Mouse (Mus musculus): ENCODE results near the gene Vsig10l. TPM values are rescaled to one million over a fixed set of nuclear protein-coding genes. Genes with fewer than 3 reads are reported as not detected.

Vsig10l gene
- 2.0 and 2.2 TPM in 2 replicates for polyA plus RNA-seq (2012; rRNA removed)

- 44% methylated on average over 4 of the region's 4 CpGs for WGBS
- DNase-seq (ENCODE audit: low read depth, low spot score): no peak
Measured at GRCm38 (mm10) chr7:43462851-43463250, at the start of gene Vsig10l. Gene Vsig10l (plus strand): TSS chr7:43463151.

- 78% methylated on average over 10 of the region's 10 CpGs for WGBS
- no peak for DNase-seq (ENCODE audit: low read depth, low spot score)
Measured at GRCm38 (mm10) chr7:43417298-43417697, 45.7 kb upstream of the Vsig10l start.

- 23% methylated on average over 11 of the region's 11 CpGs for WGBS
- DNase-seq (ENCODE audit: low read depth, low spot score): peak; percentile 47
Measured at GRCm38 (mm10) chr7:43422995-43423617, 39.8 kb upstream of the Vsig10l start.

GRCm38 (mm10) chr7:43423991-43424625, 38.8 kb upstream of the Vsig10l start:
- no peak for DNase-seq (ENCODE audit: low read depth, low spot score)
- 55% methylated on average over 3 of the region's 3 CpGs for WGBS

GRCm38 (mm10) chr7:43427406-43427805, 35.5 kb upstream of the Vsig10l start, which contains the start of gene Lim2:
Gene Lim2 (plus strand): TSS chr7:43427670.
- 82% methylated on average over 8 of the region's 8 CpGs for WGBS
- DNase-seq (ENCODE audit: low read depth, low spot score): no peak

- no peak for DNase-seq (ENCODE audit: low read depth, low spot score)
- WGBS: 36% methylated on average over 4 of the region's 4 CpGs
Measured at GRCm38 (mm10) chr7:43429500-43429899, 33.5 kb upstream of the Vsig10l start.

GRCm38 (mm10) chr7:43432891-43433290, 30.1 kb upstream of the Vsig10l start:
- no peak for DNase-seq (ENCODE audit: low read depth, low spot score)
- 66% methylated on average over 4 of the region's 4 CpGs for WGBS

- 89% methylated on average over 5 of the region's 5 CpGs for WGBS
- no peak for DNase-seq (ENCODE audit: low read depth, low spot score)
Measured at GRCm38 (mm10) chr7:43434676-43435075, 28.3 kb upstream of the Vsig10l start.

GRCm38 (mm10) chr7:43436341-43437255, 26.4 kb upstream of the Vsig10l start, which contains the start of gene Nkg7:
Gene Nkg7 (plus strand): TSS chr7:43437073.
- WGBS: 73% methylated on average over 10 of the region's 10 CpGs
- no peak for DNase-seq (ENCODE audit: low read depth, low spot score)

- WGBS: 82% methylated on average over 4 of the region's 4 CpGs
Measured at GRCm38 (mm10) chr7:43438611-43439010, 24.3 kb upstream of the Vsig10l start.

GRCm38 (mm10) chr7:43440482-43440881, 22.5 kb upstream of the Vsig10l start, which contains the start of gene Cldnd2:
Gene Cldnd2 (plus strand): TSS chr7:43440782.
- DNase-seq (ENCODE audit: low read depth, low spot score): no peak
- 68% methylated on average over 6 of the region's 6 CpGs for WGBS

More at GRCm38 (mm10) chr7:43438611-43439010, 24.3 kb upstream of the Vsig10l start:
- DNase-seq (ENCODE audit: low read depth, low spot score): no peak

- 69% methylated on average over 3 of the region's 3 CpGs for WGBS
- DNase-seq (ENCODE audit: low read depth, low spot score): no peak
Measured at GRCm38 (mm10) chr7:43441071-43441470, 21.9 kb upstream of the Vsig10l start.

- no peak for DNase-seq (ENCODE audit: low read depth, low spot score)
- 5% methylated on average over 9 of the region's 9 CpGs for WGBS
Measured at GRCm38 (mm10) chr7:43442684-43443083, 20.3 kb upstream of the Vsig10l start.

GRCm38 (mm10) chr7:43443126-43443916, 19.6 kb upstream of the Vsig10l start:
- DNase-seq (ENCODE audit: low read depth, low spot score): peak; percentile 67

GRCm38 (mm10) chr7:43443917-43444293, 19.0 kb upstream of the Vsig10l start, which contains the start of the genes Etfb and Gm45233:
Gene Etfb (plus strand): TSS chr7:43444083.
Gene Gm45233 (plus strand): TSS chr7:43444128.
- under 1% methylated on average over 27 of the region's 27 CpGs for WGBS
- peak; percentile 76 for DNase-seq (ENCODE audit: low read depth, low spot score)

More at GRCm38 (mm10) chr7:43443126-43443916, 19.6 kb upstream of the Vsig10l start:
- under 1% methylated on average over 36 of the region's 36 CpGs for WGBS

GRCm38 (mm10) chr7:43447801-43448200, 15.2 kb upstream of the Vsig10l start:
- 23% methylated on average over 4 of the region's 4 CpGs for WGBS
- no peak for DNase-seq (ENCODE audit: low read depth, low spot score)

GRCm38 (mm10) chr7:43448246-43448645, 14.7 kb upstream of the Vsig10l start:
- WGBS: 49% methylated on average over 2 of the region's 3 CpGs
- no peak for DNase-seq (ENCODE audit: low read depth, low spot score)

- no peak for DNase-seq (ENCODE audit: low read depth, low spot score)
- 95% methylated on average over 2 of the region's 2 CpGs for WGBS
Measured at GRCm38 (mm10) chr7:43449811-43450210, 13.1 kb upstream of the Vsig10l start.

- WGBS: 77% methylated on average over 11 of the region's 11 CpGs
- DNase-seq (ENCODE audit: low read depth, low spot score): no peak
Measured at GRCm38 (mm10) chr7:43451726-43452125, 11.2 kb upstream of the Vsig10l start.
